Mouse (Mus musculus) neural tube, embryonic 10.5 days (tissue): ENCODE data around the gene Eif3g.

Source experiments
- DNase-seq: peaks from one replicate; pipeline ENCODE4 v3.0.0-alpha.2; 2017; ENCODE audit warnings: low spot score; ENCODE audit errors: extremely low spot score

Gene Eif3g

DNA sequence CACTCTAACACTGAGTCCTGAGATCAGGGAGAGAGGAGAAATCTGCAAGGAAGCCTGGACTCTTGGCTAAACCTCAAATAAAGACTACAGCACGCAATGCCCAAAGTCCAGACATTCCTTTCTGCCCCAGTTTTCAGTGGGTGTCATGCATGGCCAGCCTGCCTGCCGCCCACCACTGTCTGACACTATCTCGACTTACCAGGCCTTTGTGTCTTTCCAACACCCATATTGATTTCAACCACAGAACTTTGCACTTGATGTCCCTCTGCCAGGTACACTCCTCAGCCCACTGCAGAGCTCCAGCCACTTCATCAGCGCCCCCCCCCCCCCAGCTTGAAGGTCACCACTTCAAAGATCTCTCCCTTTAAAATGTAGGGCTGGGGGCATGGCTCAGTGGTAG is 36.2 kb downstream of the Eif3g start:
- DNase-seq: no peak

GRCm38 (mm10) chr9:20861821-20862220 is 36.6 kb downstream of the Eif3g start:
- peak; percentile 42 for DNase-seq

DNA sequence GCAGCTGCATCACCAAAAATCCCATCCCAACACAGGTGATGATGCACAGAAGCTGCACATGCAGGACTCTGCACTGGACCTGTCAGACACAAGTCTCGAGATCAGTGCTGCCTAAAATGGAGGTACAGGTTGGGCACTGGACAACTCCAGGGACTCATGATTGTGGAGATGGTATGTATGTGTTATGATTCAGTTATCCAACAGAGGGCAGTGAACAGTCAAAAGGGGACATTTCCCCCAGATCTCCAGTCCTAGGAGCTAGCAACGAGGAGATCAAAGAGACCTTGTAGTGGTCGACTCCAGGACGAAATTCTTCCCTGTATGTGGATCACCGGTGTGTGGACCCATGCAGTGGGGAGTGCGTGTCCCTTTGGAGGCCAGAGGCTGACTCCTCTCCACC is 38.5 kb downstream of the Eif3g start:
- DNase-seq: no peak

DNA sequence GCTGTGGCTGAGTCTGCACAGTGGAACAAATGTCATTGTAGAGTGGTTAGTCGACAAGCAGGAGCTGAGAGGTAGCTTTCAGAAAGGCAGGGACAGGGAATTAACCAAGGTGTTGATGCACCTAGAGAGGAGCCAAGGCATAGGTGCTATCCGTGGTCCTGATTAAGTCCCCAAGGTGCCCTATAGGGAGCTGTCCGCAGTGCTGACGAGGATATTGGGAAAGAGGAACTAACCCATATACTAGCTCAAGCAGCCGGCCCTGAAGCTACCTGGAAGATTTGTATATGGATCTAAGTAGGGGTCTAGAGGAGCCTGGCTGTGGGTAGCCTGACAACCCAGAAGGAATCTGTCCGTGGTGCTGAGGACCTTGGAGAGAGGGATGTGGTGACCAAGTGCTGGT is 41.3 kb downstream of the Eif3g start:
- peak; percentile 64 for DNase-seq

DNA sequence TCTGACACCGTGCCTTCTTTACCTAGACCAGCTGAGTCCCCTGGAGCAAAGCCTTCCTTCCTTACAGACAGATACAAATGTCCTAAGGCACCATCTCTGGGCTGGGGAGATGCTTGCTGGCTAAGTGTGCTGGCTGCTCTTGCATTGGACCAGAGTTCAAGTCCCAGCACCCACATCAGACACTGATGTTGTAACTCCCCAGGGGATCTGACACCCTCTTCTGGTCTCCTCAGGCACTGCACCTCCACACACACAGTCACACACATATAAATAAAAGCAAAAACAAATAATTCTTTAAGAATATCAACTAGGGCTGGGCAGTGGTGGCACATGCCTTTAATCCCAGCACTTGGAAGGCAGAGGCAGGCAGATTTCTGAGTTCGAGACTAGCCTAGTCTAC is 48.2 kb downstream of the Eif3g start:
- DNase-seq: no peak
